Mouse (Mus musculus): ENCODE results near the gene Gm10570.
A peak's percentile ranks its signal among the peaks of the same experiment; 100 is the strongest.

GRCm38 (mm10) chr4:130292271-130292670 is 16.2 kb downstream of the Gm10570 start:
- TF ChIP-seq EP300 (IDR thresholded peaks at IDR 0.05; ENCODE audit: low read depth), result no peak
- peak; percentile 99 for TF ChIP-seq CTCF (IDR thresholded peaks at IDR 0.05; ENCODE audit: low read depth)
